Mouse (Mus musculus) MEL (cell line): ENCODE results near the gene Ehd3.

ENCODE experiments used
- CTCF ChIP-seq, 3 experiments: IDR thresholded peaks in 2 of 3; conservative IDR thresholded peaks in 1 of 3; 2 replicates each; pipeline ENCODE4 v1.5.1; 2011 to 2012; ENCODE audit warnings: low read length in 3 of 3, low read depth in 2 of 3, mild to moderate bottlenecking in 2 of 3, improper control_type of control experiment in 1 of 3, inconsistent platforms in 1 of 3, mixed read lengths in 1 of 3, moderate library complexity in 1 of 3; ENCODE audit not compliant: control insufficient read depth in 1 of 3, insufficient read depth in 1 of 3, poor library complexity in 1 of 3, severe bottlenecking in 1 of 3
- E2F4 ChIP-seq: IDR thresholded peaks from 2 replicates; pipeline ENCODE4 v1.6.1; 2011; ENCODE audit warnings: low read depth, low read length, improper control_type of control experiment, borderline replicate concordance
- POLR2A ChIP-seq, 2 experiments: IDR thresholded peaks; 2 replicates each; pipeline ENCODE4 v1.6.1; 2011 to 2012; ENCODE audit warnings: low read length in 2 of 2, mild to moderate bottlenecking in 2 of 2, control low read depth in 1 of 2, improper control_type of control experiment in 1 of 2, low read depth in 1 of 2, moderate library complexity in 1 of 2; ENCODE audit not compliant: control insufficient read depth in 1 of 2, insufficient read depth in 1 of 2, poor library complexity in 1 of 2
- USF1 ChIP-seq: IDR thresholded peaks from 2 replicates; pipeline ENCODE4 v1.6.1; 2014; ENCODE audit warnings: low read depth, mild to moderate bottlenecking, inconsistent platforms, low read length, improper control_type of control experiment, moderate library complexity
- ZC3H11A ChIP-seq: IDR thresholded peaks from 2 replicates; pipeline ENCODE4 v1.6.1; 2012; ENCODE audit warnings: low read depth, mild to moderate bottlenecking, inconsistent platforms, low read length, improper control_type of control experiment

DNA sequence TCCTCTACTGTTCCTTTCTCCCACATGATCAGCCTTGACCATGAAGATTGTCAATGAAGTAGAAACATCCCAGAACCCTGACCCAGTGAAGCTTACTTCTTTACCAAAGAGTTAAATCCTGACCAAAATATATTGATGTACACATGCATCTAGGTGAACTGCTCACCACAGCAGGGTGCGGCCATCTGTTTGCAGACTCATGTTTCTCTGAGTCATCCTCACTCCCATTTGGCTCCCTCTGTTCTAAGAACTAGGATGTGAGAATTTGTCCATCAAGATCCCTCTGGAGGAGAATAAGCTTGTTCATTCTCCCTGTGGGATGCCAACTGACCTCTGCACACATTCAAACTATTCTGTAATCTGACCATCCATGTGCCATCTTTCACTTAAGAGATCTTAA lies 29.0 kb downstream of the Ehd3 start:
- TF ChIP-seq CTCF (IDR thresholded peaks at IDR 0.05 in 2 of 3, conservative IDR thresholded peaks at IDR 0.05 in 1 of 3; ENCODE audit: control insufficient read depth in 1 of 3, insufficient read depth in 1 of 3, low read depth in 2 of 3, low read length in 3 of 3, poor library complexity in 1 of 3, severe bottlenecking in 1 of 3), result no peak
- TF ChIP-seq POLR2A (IDR thresholded peaks at IDR 0.05; ENCODE audit: control insufficient read depth in 1 of 2, insufficient read depth in 1 of 2, low read depth in 1 of 2, low read length in 2 of 2, poor library complexity in 1 of 2), result no peak
- TF ChIP-seq USF1, result no peak
- TF ChIP-seq ZC3H11A, result no peak
- no peak for TF ChIP-seq E2F4
